9 mouse cellular contexts compared by ENCODE assay signal in the genomic region with DNA sequence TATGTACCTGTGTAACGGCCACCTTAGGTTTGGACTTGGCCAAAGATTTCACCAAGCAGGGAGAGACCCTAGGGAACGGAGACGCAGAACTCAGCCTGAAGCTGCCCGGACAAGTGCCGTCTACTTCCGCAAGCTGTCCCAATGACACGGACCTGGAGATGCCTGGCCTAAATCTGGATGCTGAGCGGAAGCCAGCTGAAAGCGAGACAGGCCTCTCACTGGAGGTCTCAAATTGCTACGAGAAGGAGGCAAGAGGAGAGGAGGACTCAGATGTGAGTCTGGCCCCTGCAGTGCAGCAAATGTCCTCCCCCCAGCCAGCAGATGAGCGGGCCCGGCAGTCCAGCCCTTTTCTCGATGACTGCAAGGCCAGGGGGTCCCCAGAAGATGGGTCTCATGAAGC. TPM values are rescaled to one million over a fixed set of nuclear protein-coding genes. Genes with fewer than 3 reads are reported as not detected.
DNase-seq lines count a peak whose midpoint lies in the region; ATAC-seq lines count a peak whose summit lies in the region.
"Had no signal": no experiment of that assay in that cellular context is flagged by ENCODE, and none has a peak within 500 bp of the region (broad histone marks: within the 10 kb centered on the region; RNA-seq: fewer than 3 reads in every experiment).

No protein-coding gene starts in this region.

- H3K36me3 ChIP-seq in forebrain, embryonic 10.5 days (replicated peaks), result no peaks in the 10 kb centered on the region
- no peaks in the 10 kb centered on the region for H3K36me3 ChIP-seq in intestine, embryonic 15.5 days

- ATAC-seq in intestine, embryonic 15.5 days, result no peak
- ATAC-seq: Patski had no signal

- H3K27ac ChIP-seq in forebrain, embryonic 10.5 days, result peak overlapping the region; percentile 85
- no peak overlapping the region for H3K27ac ChIP-seq in intestine, embryonic 15.5 days

- peaks cover 51% of the 10 kb centered on the region for H3K4me1 ChIP-seq in forebrain, embryonic 10.5 days
- H3K4me1 ChIP-seq in intestine, embryonic 15.5 days (replicated peaks), result peaks cover 29% of the 10 kb centered on the region

- H3K4me3 ChIP-seq in forebrain, embryonic 10.5 days, result no peak overlapping the region
- H3K4me3 ChIP-seq in intestine, embryonic 15.5 days (replicated peaks), result no peak overlapping the region

- intact Hi-C loops in left cerebral cortex, postnatal 4 days (cut with DNase I), result no loop called here
- intact Hi-C loops in gastrocnemius, postnatal 36 days (cut with DNase I), result loop anchor here (5.0 kb wide), 1 partner anchor 51 kb away; no protein-coding TSS in a partner anchor

- no peak overlapping the region for H3K9ac ChIP-seq in intestine, embryonic 15.5 days

- DNase-seq in left cerebral cortex, postnatal 4 days, result peak; percentile 50
- no peak for DNase-seq in left cerebral cortex, adult 9 months (ENCODE audit: low spot score in 2 of 2)
- DNase-seq in forebrain, embryonic 10.5 days (ENCODE audit: extremely low spot score, low spot score), result no peak
- peak; percentile 45 to 63 for DNase-seq in gastrocnemius, postnatal 36 days
- DNase-seq in skeletal muscle tissue, adult 2 months (ENCODE audit: low read depth, low spot score), result peak; percentile 82
- no peak for DNase-seq in thymus, postnatal 14 days
- DNase-seq: kidney, postnatal 36 days had no signal

- no peaks in the 10 kb centered on the region for H3K9me3 ChIP-seq in forebrain, embryonic 10.5 days
- H3K9me3 ChIP-seq in intestine, embryonic 15.5 days, result no peaks in the 10 kb centered on the region

- no peak overlapping the region for H3K4me2 ChIP-seq in intestine, embryonic 15.5 days (replicated peaks)

- 87% methylated on average over 13 of the region's 13 CpGs for WGBS in forebrain, embryonic 10.5 days
- 80% methylated on average over 13 of the region's 13 CpGs for WGBS in intestine, embryonic 15.5 days

- no peaks in the 10 kb centered on the region for H3K27me3 ChIP-seq in forebrain, embryonic 10.5 days (ENCODE audit: poor library complexity, severe bottlenecking)
- H3K27me3 ChIP-seq in intestine, embryonic 15.5 days (replicated peaks), result no peaks in the 10 kb centered on the region
- H3K27me3 ChIP-seq: Patski had no signal

RNA-seq across cellular contexts. Expression of a gene that starts 40.7 kb away (rescaled TPM):
- 10 to 100 TPM; 64.4 to 67.5 TPM for total RNA-seq in left cerebral cortex, postnatal 4 days (2021)
- 46.7 and 47.0 TPM in 2 replicates for polyA plus RNA-seq in forebrain, embryonic 10.5 days (2016; fragmentation: Nextera tagmentation; extraction: Ambion mirVana)
- 10 to 100 TPM; 13.6 to 15.8 TPM for total RNA-seq in gastrocnemius, postnatal 36 days (2021)
- 65.1 and 73.7 TPM in 2 replicates for polyA plus RNA-seq in intestine, embryonic 15.5 days (2015; fragmentation: Nextera tagmentation; extraction: Ambion mirVana)

Comparison
In these comparisons a context has a peak if more than half of its experiments do, and no peak if none do; other contexts are left out.
1. DNase-seq: peak in left cerebral cortex, postnatal 4 days (single experiment), gastrocnemius, postnatal 36 days (2 of 2) and skeletal muscle tissue, adult 2 months (single experiment); none in left cerebral cortex, adult 9 months (0 of 2), forebrain, embryonic 10.5 days (single experiment) and thymus, postnatal 14 days (single experiment).